Mouse (Mus musculus) left cerebral cortex, postnatal 10 days (tissue): ENCODE results near the gene Dnali1. TPM values are rescaled to one million over a fixed set of nuclear protein-coding genes. Genes with fewer than 3 reads are reported as not detected.

Experiments used
- DNase-seq, 2 experiments: peaks; one replicate each; pipeline ENCODE4 v3.0.0; 2021 to 2022; ENCODE audit warnings: low spot score in 2 of 2, mixed read lengths in 1 of 2; ENCODE audit errors: extremely low spot score in 1 of 2
- intact Hi-C: fragments of 180-260 bp; cut with DNase I; formaldehyde crosslinking; loops from one replicate; pipeline ENCODE4 v1.15.1; 2025
- total RNA-seq, 2 experiments: library from RNA; stranded (reverse); gene quantifications; 2 replicates each; pipeline ENCODE4 v1.2.3; 2021

The Dnali1 gene
- total RNA-seq = under 1 TPM; 0.16 to 0.21 TPM

GRCm38 (mm10) chr4:125065517-125066307 lies at the start of gene Dnali1:
TSS of gene Dnali1 (minus strand) at chr4:125065703.
- DNase-seq = peak in 1 of 2 experiments; percentile 69
- intact Hi-C loops = no loop called here

GRCm38 (mm10) chr4:125115081-125115480 lies 49.6 kb upstream of the Dnali1 start:
- DNase-seq = no peak
- intact Hi-C loops = no loop called here

GRCm38 (mm10) chr4:125114638-125115037 lies 49.1 kb upstream of the Dnali1 start:
- peak; percentile 86 to 87 for DNase-seq
- intact Hi-C loops = no loop called here

GRCm38 (mm10) chr4:125105354-125105753 lies 39.9 kb upstream of the Dnali1 start:
- peak in 1 of 2 experiments; percentile 19 for DNase-seq
- intact Hi-C loops = no loop called here

- DNase-seq = peak in 1 of 2 experiments; percentile 21
- intact Hi-C loops = no loop called here
These were observed 35.8 kb upstream of the Dnali1 start for GRCm38 (mm10) chr4:125101334-125101733.

GRCm38 (mm10) chr4:125099458-125099857 lies 34.0 kb upstream of the Dnali1 start:
- DNase-seq = peak; percentile 68 to 85
- intact Hi-C loops = no loop called here

GRCm38 (mm10) chr4:125097412-125097811 lies 31.9 kb upstream of the Dnali1 start:
- intact Hi-C loops = no loop called here
- DNase-seq = peak in 1 of 2 experiments; percentile 16

- intact Hi-C loops = no loop called here
- DNase-seq = peak in 1 of 2 experiments; percentile 14
These were observed 30.6 kb upstream of the Dnali1 start for GRCm38 (mm10) chr4:125096066-125096465.

- DNase-seq = no peak
These were observed 27.5 kb upstream of the Dnali1 start for GRCm38 (mm10) chr4:125093031-125093430.

GRCm38 (mm10) chr4:125085346-125085841 lies 19.9 kb upstream of the Dnali1 start:
- peak; percentile 63 to 77 for DNase-seq
- intact Hi-C loops = no loop called here

More at GRCm38 (mm10) chr4:125093031-125093430, 27.5 kb upstream of the Dnali1 start:
- intact Hi-C loops = no loop called here

GRCm38 (mm10) chr4:125084403-125085345 lies 19.2 kb upstream of the Dnali1 start, which contains the start of gene Meaf6:
TSS of gene Meaf6 (plus strand) at chr4:125085134.
- intact Hi-C loops = no loop called here
- peak; percentile 84 to 92 for DNase-seq

- intact Hi-C loops = no loop called here
- no peak for DNase-seq
These were observed 13.2 kb upstream of the Dnali1 start for GRCm38 (mm10) chr4:125078698-125079097.

GRCm38 (mm10) chr4:125077700-125078099 lies 12.2 kb upstream of the Dnali1 start:
- no peak for DNase-seq
- intact Hi-C loops = no loop called here

GRCm38 (mm10) chr4:125066490-125067370 lies 1.2 kb upstream of the Dnali1 start, which contains the start of gene Snip1:
TSS of gene Snip1 (plus strand) at chr4:125066672.
- DNase-seq = peak; percentile 90 to 95
- intact Hi-C loops = no loop called here

GRCm38 (mm10) chr4:125063829-125064228 lies 1.7 kb downstream of the Dnali1 start:
- intact Hi-C loops = no loop called here
- DNase-seq = no peak

- intact Hi-C loops = loop anchor here (1.0 kb wide), 1 partner anchor 116 kb away; no protein-coding TSS in a partner anchor
- DNase-seq = peak; percentile 56 to 70
These were observed 6.5 kb downstream of the Dnali1 start for GRCm38 (mm10) chr4:125059025-125059424.

- no peak for DNase-seq
- intact Hi-C loops = no loop called here
These were observed 7.5 kb downstream of the Dnali1 start for GRCm38 (mm10) chr4:125058033-125058432.

GRCm38 (mm10) chr4:125057273-125057672 lies 8.2 kb downstream of the Dnali1 start:
- DNase-seq = no peak
- intact Hi-C loops = no loop called here
